Mouse (Mus musculus) forebrain, embryonic 14.5 days (tissue): Measurements from ENCODE around the gene F2r. TPM values are rescaled to one million over a fixed set of nuclear protein-coding genes. Genes with fewer than 3 reads are reported as not detected.

Experiments
- ATAC-seq: fragments of 200-750 bp; cut with Nextera tagmentation; 2 replicates; pipeline ENCODE4 v1.8.0; 2017; ENCODE audit warnings: mild to moderate bottlenecking, moderate library complexity
- DNase-seq: peaks from one replicate; pipeline ENCODE4 v3.0.0-alpha.2; 2015; ENCODE audit warnings: low spot score
- H3K27ac ChIP-seq: fragments of 300-500 bp; sonication (generic); 2 replicates; pipeline ENCODE4 v1.5.1; 2014; ENCODE audit warnings: low read depth, mild to moderate bottlenecking, control low read depth, low read length, moderate library complexity
- H3K27me3 ChIP-seq: fragments of 300-500 bp; sonication (generic); replicated peaks from 2 replicates; pipeline ENCODE4 v1.6.1; 2014; ENCODE audit warnings: low read length, control low read depth, mixed read lengths; ENCODE audit not compliant: control insufficient read depth, insufficient read depth
- H3K36me3 ChIP-seq: fragments of 300-500 bp; sonication (generic); 2 replicates; pipeline ENCODE4 v1.6.1; 2014; ENCODE audit warnings: low read length, control low read depth; ENCODE audit not compliant: control insufficient read depth, insufficient read depth
- H3K4me1 ChIP-seq: fragments of 300-500 bp; sonication (generic); 2 replicates; pipeline ENCODE4 v1.6.1; 2014; ENCODE audit warnings: antibody characterized with exemption, low read length, control low read depth; ENCODE audit not compliant: control insufficient read depth, insufficient read depth
- H3K4me2 ChIP-seq: fragments of 300-500 bp; sonication (generic); 2 replicates; pipeline ENCODE4 v1.6.1; 2014; ENCODE audit warnings: mild to moderate bottlenecking, control low read depth, low read length
- H3K4me3 ChIP-seq: fragments of 300-500 bp; sonication (generic); 2 replicates; pipeline ENCODE4 v1.5.1; 2014; ENCODE audit warnings: low read depth, low read length, control low read depth
- H3K9ac ChIP-seq: fragments of 300-500 bp; sonication (generic); 2 replicates; pipeline ENCODE4 v1.6.1; 2014; ENCODE audit warnings: mild to moderate bottlenecking, low read length, control low read depth, moderate library complexity
- H3K9me3 ChIP-seq: fragments of 300-500 bp; sonication (generic); replicated peaks from 2 replicates; pipeline ENCODE4 v1.6.1; 2016; ENCODE audit warnings: low read length, control low read depth, mixed read lengths; ENCODE audit not compliant: control insufficient read depth
- WGBS: fragments of 180-500 bp; shearing (Covaris S2); extraction: QIAGEN DNeasy Blood & Tissue Kit; methylation state at CpG from one replicate; pipeline ENCODE4 v1.1.7; 2014; 5-methylcytosine and 5-hydroxymethylcytosine counted together
- polyA plus RNA-seq: library from polyadenylated mRNA; unstranded; fragments of >200 nt; fragmentation: Nextera tagmentation; extraction: Ambion mirVana; gene quantifications from 2 replicates; pipeline ENCODE4 v1.2.1, GENCODE M21; 2014

Gene F2r
- polyA plus RNA-seq, 1 experiment from 2014 or later = 76.2 TPM

- Histone ChIP-seq H3K27ac (peak overlapping the region; percentile 17; the same call in 1 of the 2 replicates), H3K4me2 (no peak overlapping the region), H3K9ac (no peak overlapping the region), H3K27me3 (no peaks in the 10 kb centered on the region), H3K4me3 (no peak overlapping the region), H3K36me3 (peaks cover 6% of the 10 kb centered on the region; the same call in 1 of the 2 replicates), H3K9me3 (no peaks in the 10 kb centered on the region), H3K4me1 (peaks cover 9% of the 10 kb centered on the region)
- peak; percentile 14 for DNase-seq
- no peak for ATAC-seq
- 56% methylated on average over 5 of the region's 5 CpGs for WGBS
These were observed 20.6 kb upstream of the F2r start for GRCm38 (mm10) chr13:95638894-95639293.

- Histone ChIP-seq H3K4me2 (no peak overlapping the region), H3K4me1 (peaks cover 9% of the 10 kb centered on the region), H3K36me3 (peaks cover 6% of the 10 kb centered on the region; the same call in 1 of the 2 replicates), H3K4me3 (no peak overlapping the region), H3K9me3 (no peaks in the 10 kb centered on the region), H3K27me3 (no peaks in the 10 kb centered on the region), H3K27ac (no peak overlapping the region), H3K9ac (no peak overlapping the region)
- 85% methylated on average over 10 of the region's 10 CpGs for WGBS
- ATAC-seq = no peak
- DNase-seq = no peak
These were observed 19.4 kb upstream of the F2r start for GRCm38 (mm10) chr13:95637737-95638136.

GRCm38 (mm10) chr13:95635301-95635700, 17.0 kb upstream of the F2r start:
- no peak overlapping the region for H3K27ac ChIP-seq
- H3K9ac ChIP-seq = no peak overlapping the region
- no peak overlapping the region for H3K4me2 ChIP-seq
- no peaks in the 10 kb centered on the region for H3K9me3 ChIP-seq
- H3K4me1 ChIP-seq = peaks cover 9% of the 10 kb centered on the region
- ATAC-seq (no peak), DNase-seq (no peak)
- 91% methylated on average over 12 of the region's 12 CpGs for WGBS
- no peaks in the 10 kb centered on the region for H3K27me3 ChIP-seq
- peaks cover 8% of the 10 kb centered on the region; the same call in 1 of the 2 replicates for H3K36me3 ChIP-seq
- H3K4me3 ChIP-seq = no peak overlapping the region

GRCm38 (mm10) chr13:95634451-95634850, 16.2 kb upstream of the F2r start:
- DNase-seq (no peak), ATAC-seq (no peak)
- Histone ChIP-seq H3K9ac (no peak overlapping the region), H3K27ac (no peak overlapping the region), H3K36me3 (peaks cover 11% of the 10 kb centered on the region), H3K4me3 (no peak overlapping the region), H3K27me3 (no peaks in the 10 kb centered on the region), H3K9me3 (no peaks in the 10 kb centered on the region), H3K4me1 (peaks cover 5% of the 10 kb centered on the region), H3K4me2 (no peak overlapping the region)
- 58% methylated on average over 2 of the region's 2 CpGs for WGBS

GRCm38 (mm10) chr13:95633384-95633783, 15.1 kb upstream of the F2r start:
- 88% methylated on average over 2 of the region's 2 CpGs for WGBS
- Histone ChIP-seq H3K4me1 (no peaks in the 10 kb centered on the region), H3K4me3 (no peak overlapping the region), H3K9me3 (no peaks in the 10 kb centered on the region), H3K27ac (no peak overlapping the region), H3K27me3 (no peaks in the 10 kb centered on the region), H3K36me3 (peaks cover 12% of the 10 kb centered on the region), H3K9ac (no peak overlapping the region), H3K4me2 (no peak overlapping the region)
- DNase-seq (no peak), ATAC-seq (no peak)

- Histone ChIP-seq H3K27ac (no peak overlapping the region), H3K36me3 (peaks cover 15% of the 10 kb centered on the region), H3K4me3 (no peak overlapping the region), H3K4me1 (no peaks in the 10 kb centered on the region), H3K9ac (no peak overlapping the region), H3K9me3 (no peaks in the 10 kb centered on the region), H3K27me3 (no peaks in the 10 kb centered on the region), H3K4me2 (no peak overlapping the region)
- WGBS = 94% methylated on average over 6 of the region's 6 CpGs
- DNase-seq (no peak), ATAC-seq (no peak)
These were observed 13.9 kb upstream of the F2r start for GRCm38 (mm10) chr13:95632144-95632543.

- H3K9me3 ChIP-seq = no peaks in the 10 kb centered on the region
- no peak overlapping the region for H3K4me3 ChIP-seq
- ATAC-seq (no peak), DNase-seq (no peak)
- H3K27ac ChIP-seq = no peak overlapping the region
- H3K36me3 ChIP-seq = peaks cover 15% of the 10 kb centered on the region
- no peaks in the 10 kb centered on the region for H3K27me3 ChIP-seq
- no peak overlapping the region for H3K9ac ChIP-seq
- no peak overlapping the region for H3K4me2 ChIP-seq
- H3K4me1 ChIP-seq = no peaks in the 10 kb centered on the region
- WGBS = 85% methylated on average over 2 of the region's 2 CpGs
These were observed 12.5 kb upstream of the F2r start for GRCm38 (mm10) chr13:95630747-95631146.

- ATAC-seq (no peak), DNase-seq (no peak)
- H3K36me3 ChIP-seq = peaks cover 9% of the 10 kb centered on the region; the same call in 1 of the 2 replicates
- no peaks in the 10 kb centered on the region for H3K27me3 ChIP-seq
- no peak overlapping the region for H3K4me3 ChIP-seq
- H3K9ac ChIP-seq = no peak overlapping the region
- WGBS = 91% methylated on average over 10 of the region's 10 CpGs
- no peaks in the 10 kb centered on the region for H3K4me1 ChIP-seq
- H3K27ac ChIP-seq = no peak overlapping the region
- H3K9me3 ChIP-seq = no peaks in the 10 kb centered on the region
- H3K4me2 ChIP-seq = no peak overlapping the region
These were observed 11.5 kb upstream of the F2r start for GRCm38 (mm10) chr13:95629751-95630150.

- peaks cover 7% of the 10 kb centered on the region; the same call in 1 of the 2 replicates for H3K36me3 ChIP-seq
- 83% methylated on average over 7 of the region's 7 CpGs for WGBS
- no peaks in the 10 kb centered on the region for H3K27me3 ChIP-seq
- no peaks in the 10 kb centered on the region for H3K9me3 ChIP-seq
- H3K4me2 ChIP-seq = no peak overlapping the region
- no peak overlapping the region for H3K9ac ChIP-seq
- H3K4me1 ChIP-seq = no peaks in the 10 kb centered on the region
- no peak for ATAC-seq
- no peak overlapping the region for H3K27ac ChIP-seq
- DNase-seq = no peak
- H3K4me3 ChIP-seq = no peak overlapping the region
These were observed 8.4 kb upstream of the F2r start for GRCm38 (mm10) chr13:95626696-95627095.
